Mouse (Mus musculus) olfactory bulb, adult 2 months (tissue): ENCODE measurements around the gene Medag.

Source experiments
- CTCF ChIP-seq: fragments of 200-500 bp; IDR thresholded peaks from 2 replicates; pipeline ENCODE4 v1.5.1; 2012; ENCODE audit warnings: low read depth, mild to moderate bottlenecking, low read length, moderate library complexity; ENCODE audit not compliant: insufficient read depth
- POLR2A ChIP-seq: fragments of 200-500 bp; IDR thresholded peaks from 2 replicates; pipeline ENCODE4 v1.6.1; 2012; ENCODE audit warnings: mild to moderate bottlenecking, low read depth, low read length, moderate library complexity; ENCODE audit not compliant: insufficient read depth

GRCm38 (mm10) chr5:149368575-149369312, 42.8 kb upstream of the Medag start:
- no peak for TF ChIP-seq CTCF
- TF ChIP-seq POLR2A, result no peak
